Mouse (Mus musculus): ENCODE measurements around the gene Tmem161a.
"Not testable (repeated sequence)": the region's sequence is repeated elsewhere in the genome, so short reads cannot be mapped to it uniquely, and the experiment has no call there.

The Tmem161a gene

DNA sequence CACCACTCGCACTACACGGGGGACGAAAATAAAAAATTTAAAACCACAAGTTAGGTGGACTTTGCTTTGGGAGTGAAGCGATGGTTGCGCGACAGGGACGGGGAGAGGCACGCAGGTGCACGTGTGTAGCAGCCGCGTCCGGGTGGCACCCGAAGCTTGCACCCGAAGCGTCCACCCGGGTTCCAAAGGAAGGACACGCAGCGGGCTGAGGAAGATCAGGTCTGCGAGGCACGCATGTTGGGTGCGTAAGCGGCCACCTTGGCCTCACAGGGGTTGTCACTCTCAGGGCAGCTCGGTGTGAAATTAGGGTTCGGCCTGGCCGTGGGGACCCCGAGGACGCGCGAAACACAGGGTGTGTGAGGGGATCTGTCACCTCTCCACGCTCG, 39.6 kb downstream of the Tmem161a start:
- DNase-seq, result no peak

DNA sequence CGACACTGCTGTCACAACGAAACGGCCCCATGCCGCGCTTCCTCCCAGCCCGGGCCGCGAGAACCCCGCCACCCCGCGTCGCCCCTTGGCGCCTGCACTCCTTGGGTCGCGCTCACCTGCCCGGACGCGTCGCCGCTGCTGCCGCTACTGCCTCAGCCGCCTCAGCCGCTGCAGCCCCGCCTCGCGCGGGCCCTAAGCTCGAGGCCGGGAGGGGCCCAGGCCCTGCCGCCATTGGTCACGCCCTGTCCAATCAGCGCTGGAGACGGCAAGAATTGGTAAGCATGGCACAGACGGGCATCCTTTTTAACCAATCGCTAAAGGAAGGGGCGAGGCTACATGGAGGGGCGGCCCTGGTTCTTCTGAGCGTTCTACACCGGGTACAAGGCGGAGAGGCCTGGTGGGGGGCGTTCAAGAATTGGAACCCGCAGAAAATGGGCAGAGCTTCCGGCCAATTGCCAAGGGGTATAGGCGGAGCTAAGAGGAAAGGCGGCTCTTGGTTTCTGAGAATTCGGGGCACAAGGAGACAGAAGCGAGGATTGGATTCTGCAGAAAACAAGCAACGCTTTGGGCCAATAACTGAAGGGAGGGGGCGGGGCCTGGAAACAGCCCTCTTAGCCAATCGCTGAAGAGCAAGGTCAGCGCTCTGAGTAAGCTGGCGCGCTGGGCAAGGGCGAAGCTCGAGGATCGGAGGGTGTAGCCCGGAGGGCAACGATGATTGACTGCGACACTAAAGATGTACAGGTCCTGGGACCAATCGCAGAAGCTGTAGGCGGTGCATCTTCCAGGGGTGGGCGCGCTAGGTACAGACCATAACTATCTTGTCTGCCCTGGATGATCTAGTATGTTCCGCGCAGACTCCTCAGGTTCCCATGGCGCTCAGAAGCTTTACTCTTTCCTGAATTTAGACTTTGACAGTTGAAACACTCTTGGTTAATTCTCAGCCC, 40.2 kb downstream of the Tmem161a start, which contains the start of gene Slc25a42:
TSS of gene Slc25a42 (minus strand) at position 194 of the 944 bp plus-strand sequence.
- peak; percentile 93 to 98 for DNase-seq

DNA sequence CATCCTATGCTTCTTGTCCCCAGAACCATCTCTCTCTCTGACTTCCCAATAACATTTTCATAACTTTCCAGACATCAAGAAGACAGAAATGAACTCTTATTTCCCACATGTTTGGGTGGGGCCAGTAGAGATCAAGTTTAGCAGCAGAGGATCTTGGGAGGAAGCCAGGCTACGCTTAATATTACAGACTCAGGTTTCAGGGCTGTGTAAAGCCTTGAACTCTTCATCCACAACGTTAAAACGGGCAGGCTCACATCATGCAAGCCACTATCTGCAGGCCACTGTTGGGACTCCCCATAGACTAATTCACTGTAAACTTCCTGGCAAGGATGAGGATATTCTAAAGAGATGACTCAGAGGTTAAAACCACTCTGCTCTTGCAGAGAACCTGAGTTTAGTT, 42.3 kb downstream of the Tmem161a start:
- no peak for DNase-seq

DNA sequence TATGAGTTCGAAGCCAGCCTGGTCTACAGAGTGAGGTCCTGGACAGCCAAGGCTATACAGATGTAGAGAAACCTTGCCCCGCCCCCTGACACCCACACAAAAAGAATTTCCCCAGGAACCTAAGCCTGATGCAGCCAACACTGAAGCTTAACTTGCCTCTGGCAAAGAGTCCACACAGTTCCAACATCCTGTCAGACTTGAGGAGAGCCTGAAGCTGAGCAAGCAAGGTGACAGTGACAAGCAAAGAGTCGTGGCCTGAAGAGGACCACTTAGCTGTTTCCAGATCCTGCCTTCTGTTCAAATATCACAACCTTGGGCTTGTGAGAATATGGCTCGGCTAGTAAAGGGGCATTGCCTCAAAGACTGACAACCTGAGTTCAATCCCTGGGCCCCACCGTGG, 42.9 kb downstream of the Tmem161a start:
- DNase-seq, result no peak

DNA sequence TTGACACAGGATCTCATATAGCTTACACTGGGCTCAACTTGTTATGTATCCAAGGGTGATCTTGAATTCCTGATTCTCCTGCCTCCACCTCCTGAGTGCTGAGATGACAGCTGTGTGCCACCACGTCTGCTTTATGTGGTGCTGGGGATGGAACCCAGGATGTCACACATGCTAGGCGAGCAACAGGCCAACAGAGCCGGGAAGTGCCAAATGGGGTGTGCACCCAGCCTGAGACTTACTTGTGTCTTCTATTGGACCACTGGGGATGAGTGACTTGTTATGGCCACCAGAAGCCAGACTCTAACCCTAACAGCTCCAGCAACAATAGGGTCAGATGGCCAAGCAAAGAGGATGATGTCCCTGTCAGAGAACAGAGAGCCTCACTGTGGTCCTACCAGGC, 44.0 kb downstream of the Tmem161a start:
- DNase-seq, result not testable (repeated sequence)

DNA sequence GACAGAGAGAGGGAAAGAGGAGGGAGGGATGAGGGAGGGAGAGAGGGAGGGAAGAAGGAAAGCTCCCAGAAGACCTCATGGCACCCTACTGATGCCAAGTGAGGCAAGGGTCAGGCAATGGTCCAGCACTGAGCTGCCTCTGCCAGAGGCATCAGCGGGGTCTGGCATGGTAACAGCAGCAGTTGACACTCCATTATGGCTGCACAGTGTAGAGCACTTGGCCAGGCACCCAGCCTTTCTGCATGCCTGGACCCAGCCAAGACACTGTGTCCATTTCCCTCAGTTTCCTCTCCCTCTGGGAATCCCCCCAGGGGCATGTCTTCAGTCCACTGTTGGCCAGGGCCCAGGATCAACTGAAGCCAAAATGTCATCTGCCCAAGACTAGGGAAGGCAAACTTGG, 44.4 kb downstream of the Tmem161a start:
- no peak for DNase-seq

DNA sequence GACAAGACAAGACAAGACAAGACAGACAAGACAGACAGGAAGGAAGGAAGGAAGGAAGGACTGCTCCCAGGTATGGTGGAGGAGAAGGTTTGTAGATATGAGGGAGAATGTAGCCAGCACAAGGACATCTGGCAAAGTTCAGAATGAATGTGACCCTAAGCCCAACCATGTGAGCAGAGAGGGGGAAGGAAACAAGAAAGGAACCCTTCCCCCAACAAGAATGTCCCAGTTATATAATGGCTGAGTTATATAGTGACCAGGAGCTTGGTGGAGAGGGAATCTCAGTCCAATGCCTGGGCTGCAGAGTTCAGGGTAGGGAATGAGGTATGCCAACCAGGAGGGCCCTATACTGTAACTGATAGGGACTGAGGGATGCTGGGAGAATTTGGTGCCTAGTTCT, 45.3 kb downstream of the Tmem161a start:
- no peak for DNase-seq

DNA sequence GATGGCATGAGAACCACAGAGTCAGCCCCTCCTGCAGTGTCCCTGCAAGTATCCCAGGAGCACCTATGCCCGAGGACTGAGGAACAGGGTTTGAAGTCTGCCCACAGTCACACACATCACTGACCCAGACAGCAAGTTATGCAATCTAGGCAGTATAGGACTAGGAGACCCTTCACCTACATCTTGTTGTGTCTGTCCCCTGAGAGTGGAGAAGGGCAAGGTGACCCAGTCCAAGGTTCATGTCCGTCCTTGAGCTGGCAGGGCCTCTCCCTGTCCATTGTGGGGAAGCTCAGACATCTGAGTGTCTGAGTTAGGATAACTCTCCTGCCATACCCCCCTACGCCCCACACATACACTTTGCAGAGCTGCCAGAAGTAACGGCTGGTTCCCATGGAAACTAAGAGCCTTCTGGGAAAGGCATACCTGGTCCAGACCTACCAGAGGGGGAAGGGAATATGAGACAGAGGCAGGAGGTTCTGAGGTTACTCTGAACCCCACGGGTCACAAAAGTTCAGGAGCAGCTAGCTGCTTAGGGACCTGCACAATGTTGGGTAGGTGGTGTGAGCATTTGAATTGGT, 47.0 kb downstream of the Tmem161a start:
- DNase-seq, result no peak

DNA sequence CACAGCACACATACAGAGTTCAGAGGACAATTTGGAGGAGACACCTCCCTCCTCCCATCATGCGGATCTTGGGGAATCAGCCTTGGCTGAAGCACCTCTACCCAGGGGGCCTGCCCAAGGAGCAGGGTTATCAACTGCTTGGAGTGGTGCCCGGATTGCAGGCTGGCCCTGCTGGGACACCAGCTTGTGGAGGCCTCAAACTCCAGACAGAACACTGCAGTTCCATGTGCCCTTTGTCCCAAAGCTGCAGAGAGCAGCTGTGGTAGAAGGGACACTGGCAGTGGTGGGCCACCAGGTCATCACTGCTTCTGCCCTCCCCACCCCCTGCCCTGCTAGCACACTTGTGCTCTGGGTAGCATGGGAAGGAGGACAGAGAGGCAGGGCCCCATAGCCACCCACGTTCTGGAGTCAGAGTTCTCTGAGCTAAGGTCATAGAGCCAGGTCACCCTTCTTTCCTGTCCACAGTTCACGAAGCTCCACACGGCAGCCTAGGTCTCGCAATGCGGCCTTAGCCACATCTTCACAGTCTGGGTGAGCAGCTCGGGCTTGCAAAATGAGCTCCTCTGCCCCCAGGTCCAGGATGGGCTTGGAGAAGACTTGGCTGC, 48.2 kb downstream of the Tmem161a start:
- DNase-seq, result no peak

DNA sequence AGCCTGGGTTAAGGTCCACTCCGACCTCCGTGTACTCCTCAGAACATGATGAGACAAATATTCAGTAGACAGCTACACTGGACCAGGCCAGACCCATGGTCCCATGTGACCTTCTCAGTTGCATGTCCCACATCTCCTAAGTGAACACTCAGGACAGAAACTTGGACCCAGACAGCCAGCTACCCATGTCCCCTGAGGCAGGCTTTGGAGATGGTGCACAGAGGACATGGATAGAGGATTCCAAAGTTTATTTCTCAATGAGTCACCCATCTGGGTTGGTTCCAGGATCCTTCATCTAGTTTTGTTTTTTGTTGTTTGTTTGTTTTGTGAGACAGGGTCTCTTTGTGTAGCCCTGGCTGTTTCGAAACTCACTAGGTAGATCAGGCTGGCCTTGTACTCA, 48.8 kb downstream of the Tmem161a start:
- DNase-seq, result no peak

DNA sequence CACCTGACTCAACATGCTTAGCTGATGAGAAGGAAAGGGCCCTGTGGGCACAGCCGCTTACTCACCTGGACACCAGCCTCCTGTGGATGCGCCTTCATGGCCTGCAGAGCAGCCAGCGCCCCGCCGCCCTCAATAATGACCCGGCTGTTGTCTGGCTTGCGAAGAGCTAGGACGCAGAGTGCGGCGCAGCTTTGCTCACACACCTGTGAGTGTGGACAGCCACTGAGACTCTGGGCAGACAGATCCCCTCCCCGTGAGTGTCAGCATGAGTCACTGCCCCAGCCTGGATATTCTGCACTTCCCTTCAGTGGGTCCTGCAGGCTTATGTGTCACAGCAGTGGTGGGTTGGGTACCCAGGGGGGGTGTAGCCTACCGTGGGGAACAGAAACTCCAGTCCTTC, 49.9 kb downstream of the Tmem161a start:
- DNase-seq, result no peak

DNA sequence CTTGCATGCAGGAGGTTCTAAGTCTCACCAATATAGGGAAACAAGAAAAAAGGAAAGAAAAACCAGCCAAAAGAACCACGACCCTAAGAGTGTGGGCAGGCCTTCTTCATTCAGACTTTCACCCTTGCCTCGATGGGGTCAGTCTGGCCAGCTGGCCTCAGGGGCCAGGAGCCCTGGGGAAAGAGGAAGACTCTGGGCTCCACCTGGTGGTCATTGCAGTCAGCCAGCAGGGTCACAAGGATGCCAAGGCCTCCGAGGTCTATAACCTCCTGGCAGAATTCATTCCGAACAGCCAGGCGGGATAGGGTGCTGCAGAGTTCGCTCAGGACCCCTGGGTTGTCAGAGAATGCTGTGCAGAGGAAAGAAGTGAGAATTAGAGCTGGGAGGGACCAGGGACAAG, 51.2 kb downstream of the Tmem161a start:
- peak; percentile 23 for DNase-seq

DNA sequence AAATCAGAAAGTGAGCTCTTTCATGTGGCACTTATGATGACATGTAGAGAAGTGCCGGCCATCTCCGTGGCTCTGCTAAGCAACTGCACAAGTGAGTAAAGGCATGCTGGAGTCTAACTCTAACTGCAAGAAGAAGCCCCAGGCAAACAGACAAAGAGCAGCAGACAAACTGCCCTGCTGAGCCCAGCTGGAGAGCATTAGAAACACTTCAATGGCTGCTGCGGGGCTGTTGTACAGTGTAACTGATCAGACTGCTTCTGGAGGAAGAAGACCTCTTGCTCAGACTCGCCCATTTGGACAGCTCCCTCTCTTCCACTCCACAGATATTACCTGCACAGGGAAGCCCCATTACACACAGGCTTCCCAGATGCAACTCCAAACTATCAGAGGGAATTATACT, 55.8 kb downstream of the Tmem161a start:
- DNase-seq, result no peak

DNA sequence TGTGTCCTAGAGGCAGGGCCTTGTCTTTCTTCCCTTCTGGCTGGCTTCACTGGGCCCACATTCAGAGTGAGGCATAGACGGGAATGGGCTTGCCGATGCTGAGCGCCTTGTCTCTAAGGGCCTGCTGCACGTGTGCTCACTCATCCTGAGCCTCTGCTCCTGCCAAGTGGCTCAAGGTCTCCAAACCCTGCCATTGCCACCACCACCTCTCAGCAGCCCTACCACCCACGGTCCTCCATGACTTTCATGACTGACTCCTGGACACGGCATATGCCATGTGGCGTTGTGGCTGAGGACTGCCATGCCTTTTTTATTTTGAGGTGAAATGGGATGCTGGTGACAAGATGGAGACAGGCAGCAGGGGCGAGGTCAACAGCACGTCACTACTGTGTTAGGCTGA, 58.7 kb downstream of the Tmem161a start:
- no peak for DNase-seq

Measured in thymus, postnatal 36 days (tissue).